Mouse (Mus musculus): Measurements from ENCODE around the gene Med13l. TPM values are rescaled to one million over a fixed set of nuclear protein-coding genes. Genes with fewer than 3 reads are reported as not detected.
"Not testable (repeated sequence)": the region's sequence is repeated elsewhere in the genome, so short reads cannot be mapped to it uniquely, and the experiment has no call there.

The Med13l gene
- total RNA-seq, 4 experiments from 2014 or later: 94.9 to 137 (median 109) TPM

GRCm38 (mm10) chr5:118623797-118624196 is 63.3 kb downstream of the Med13l start:
- DNase-seq (ENCODE audit: low spot score in 2 of 2): no peak

GRCm38 (mm10) chr5:118627630-118628029 is 67.2 kb downstream of the Med13l start:
- no peak for DNase-seq (ENCODE audit: low spot score in 2 of 2)

- no peak for DNase-seq (ENCODE audit: low spot score in 2 of 2)
Measured at GRCm38 (mm10) chr5:118628211-118628610, 67.7 kb downstream of the Med13l start.

GRCm38 (mm10) chr5:118632346-118632745 is 71.9 kb downstream of the Med13l start:
- DNase-seq (ENCODE audit: low spot score in 2 of 2): no peak

- no peak for DNase-seq (ENCODE audit: low spot score in 2 of 2)
Measured at GRCm38 (mm10) chr5:118633106-118633505, 72.6 kb downstream of the Med13l start.

- no peak for DNase-seq (ENCODE audit: low spot score in 2 of 2)
Measured at GRCm38 (mm10) chr5:118635476-118636187, 75.2 kb downstream of the Med13l start.

- DNase-seq (ENCODE audit: low spot score in 2 of 2): no peak
Measured at GRCm38 (mm10) chr5:118636399-118637369, 76.2 kb downstream of the Med13l start.

- no peak for DNase-seq (ENCODE audit: low spot score in 2 of 2)
Measured at GRCm38 (mm10) chr5:118637931-118638330, 77.5 kb downstream of the Med13l start.

- no peak for DNase-seq (ENCODE audit: low spot score in 2 of 2)
Measured at GRCm38 (mm10) chr5:118638534-118639109, 78.1 kb downstream of the Med13l start.

- DNase-seq (ENCODE audit: low spot score in 2 of 2): no peak
Measured at GRCm38 (mm10) chr5:118639117-118639707, 78.7 kb downstream of the Med13l start.

- DNase-seq (ENCODE audit: low spot score in 2 of 2): no peak
Measured at GRCm38 (mm10) chr5:118644041-118644440, 83.6 kb downstream of the Med13l start.

GRCm38 (mm10) chr5:118644511-118644910 is 84.0 kb downstream of the Med13l start:
- DNase-seq (ENCODE audit: low spot score in 2 of 2): no peak

GRCm38 (mm10) chr5:118645196-118645805 is 84.8 kb downstream of the Med13l start:
- no peak for DNase-seq (ENCODE audit: low spot score in 2 of 2)

GRCm38 (mm10) chr5:118646897-118647296 is 86.4 kb downstream of the Med13l start:
- DNase-seq (ENCODE audit: low spot score in 2 of 2): no peak

- DNase-seq (ENCODE audit: low spot score in 2 of 2): no peak
Measured at GRCm38 (mm10) chr5:118647384-118647783, 86.9 kb downstream of the Med13l start.

- no peak for DNase-seq (ENCODE audit: low spot score in 2 of 2)
Measured at GRCm38 (mm10) chr5:118649215-118650006, 88.9 kb downstream of the Med13l start.

- DNase-seq (ENCODE audit: low spot score in 2 of 2): no peak
Measured at GRCm38 (mm10) chr5:118650007-118650548, 89.6 kb downstream of the Med13l start.

GRCm38 (mm10) chr5:118650746-118651145 is 90.3 kb downstream of the Med13l start:
- DNase-seq (ENCODE audit: low spot score in 2 of 2): no peak

GRCm38 (mm10) chr5:118652611-118653010 is 92.1 kb downstream of the Med13l start:
- DNase-seq (ENCODE audit: low spot score in 2 of 2): no peak

GRCm38 (mm10) chr5:118653119-118653518 is 92.6 kb downstream of the Med13l start:
- not testable (repeated sequence) for DNase-seq (ENCODE audit: low spot score in 2 of 2)
